Mouse (Mus musculus) stomach, postnatal 0 days (tissue): ENCODE measurements around the gene Gtf2h2.

ENCODE experiments used
- CTCF ChIP-seq: IDR thresholded peaks from 2 replicates; pipeline ENCODE4 v1.5.1; 2016; ENCODE audit warnings: antibody characterized with exemption, low read depth, mild to moderate bottlenecking, moderate library complexity
- EP300 ChIP-seq: optimal IDR thresholded peaks from 2 replicates; pipeline ENCODE3; 2016; ENCODE audit warnings: antibody characterized with exemption

GRCm38 (mm10) chr13:100437322-100437825 is 55.0 kb downstream of the Gtf2h2 start:
- TF ChIP-seq CTCF (no peak), EP300 (no peak)
